Mouse (Mus musculus) hindbrain, embryonic 13.5 days (tissue): ENCODE data around the gene Uqcr10. TPM values are rescaled to one million over a fixed set of nuclear protein-coding genes. Genes with fewer than 3 reads are reported as not detected.

Experiments
- ATAC-seq: fragments of 200-750 bp; cut with Nextera tagmentation; 2 replicates; pipeline ENCODE4 v1.8.0; 2017; ENCODE audit warnings: moderate TSS enrichment; ENCODE audit not compliant: low FRiP score
- H3K27ac ChIP-seq: fragments of 300-500 bp; sonication (generic); 2 replicates; pipeline ENCODE4 v1.5.1; 2015; ENCODE audit warnings: inconsistent platforms, mild to moderate bottlenecking, moderate library complexity
- H3K27me3 ChIP-seq: fragments of 300-500 bp; sonication (generic); 2 replicates; pipeline ENCODE4 v1.6.1; 2015; ENCODE audit warnings: mild to moderate bottlenecking, inconsistent platforms
- H3K36me3 ChIP-seq: fragments of 300-500 bp; sonication (generic); 2 replicates; pipeline ENCODE4 v1.6.1; 2015; ENCODE audit warnings: mild to moderate bottlenecking, inconsistent platforms
- H3K4me1 ChIP-seq: fragments of 300-500 bp; sonication (generic); replicated peaks from 2 replicates; pipeline ENCODE4 v1.6.1; 2015; ENCODE audit warnings: inconsistent platforms
- H3K4me2 ChIP-seq: fragments of 300-500 bp; sonication (generic); 2 replicates; pipeline ENCODE4 v1.6.1; 2015; ENCODE audit warnings: inconsistent platforms, mild to moderate bottlenecking, moderate library complexity
- H3K4me3 ChIP-seq: fragments of 300-500 bp; sonication (generic); 2 replicates; pipeline ENCODE4 v1.5.1; 2015; ENCODE audit warnings: mild to moderate bottlenecking, inconsistent platforms
- H3K9ac ChIP-seq: fragments of 300-500 bp; sonication (generic); 2 replicates; pipeline ENCODE4 v1.6.1; 2015; ENCODE audit warnings: mild to moderate bottlenecking, inconsistent platforms
- H3K9me3 ChIP-seq: fragments of 300-500 bp; sonication (generic); 2 replicates; pipeline ENCODE4 v1.6.1; 2016; ENCODE audit warnings: inconsistent platforms
- WGBS: fragments of 180-500 bp; shearing (Covaris S2); methylation state at CpG from one replicate; pipeline ENCODE4 v1.1.7; 2015; 5-methylcytosine and 5-hydroxymethylcytosine counted together
- polyA plus RNA-seq: library from polyadenylated mRNA; unstranded; fragments of >200 nt; fragmentation: Nextera tagmentation; extraction: Ambion mirVana; gene quantifications from 2 replicates; pipeline ENCODE4 v1.2.1, GENCODE M21; 2015

The Uqcr10 gene
- polyA plus RNA-seq, 1 experiment from 2014 or later = 541 TPM

DNA sequence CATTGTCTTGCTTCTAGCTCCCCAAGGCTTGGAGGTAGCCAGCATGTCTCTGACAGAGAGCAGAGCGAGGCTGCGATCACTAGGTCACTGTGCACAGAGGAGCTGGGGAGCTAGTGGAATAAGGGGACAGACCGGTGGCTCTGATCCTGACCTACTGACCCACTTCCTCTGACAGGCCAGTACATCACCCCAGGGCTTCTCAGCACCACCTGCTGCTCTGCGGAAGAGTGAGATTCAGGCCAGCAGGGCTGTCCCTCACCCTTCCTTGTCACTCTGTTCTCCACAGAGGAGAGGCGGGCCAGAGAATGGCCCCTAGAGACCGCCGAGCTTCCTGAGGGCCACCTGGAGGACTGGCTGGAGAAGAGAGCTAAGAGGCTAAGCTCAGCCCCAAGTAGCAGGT is 27.6 kb upstream of the Uqcr10 start:
- Histone ChIP-seq H3K27ac (no peak overlapping the region), H3K27me3 (0 out of 2 replicates have a peak, but pooled peaks cover 7% of the 10 kb centered on the region), H3K4me3 (no peak overlapping the region), H3K36me3 (peaks cover 8% of the 10 kb centered on the region), H3K9ac (no peak overlapping the region; the same call in 1 of the 2 replicates), H3K4me1 (peaks cover 42% of the 10 kb centered on the region), H3K4me2 (no peak overlapping the region), H3K9me3 (no peaks in the 10 kb centered on the region)
- 77% methylated on average over 7 of the region's 7 CpGs for WGBS
- no peak for ATAC-seq

DNA sequence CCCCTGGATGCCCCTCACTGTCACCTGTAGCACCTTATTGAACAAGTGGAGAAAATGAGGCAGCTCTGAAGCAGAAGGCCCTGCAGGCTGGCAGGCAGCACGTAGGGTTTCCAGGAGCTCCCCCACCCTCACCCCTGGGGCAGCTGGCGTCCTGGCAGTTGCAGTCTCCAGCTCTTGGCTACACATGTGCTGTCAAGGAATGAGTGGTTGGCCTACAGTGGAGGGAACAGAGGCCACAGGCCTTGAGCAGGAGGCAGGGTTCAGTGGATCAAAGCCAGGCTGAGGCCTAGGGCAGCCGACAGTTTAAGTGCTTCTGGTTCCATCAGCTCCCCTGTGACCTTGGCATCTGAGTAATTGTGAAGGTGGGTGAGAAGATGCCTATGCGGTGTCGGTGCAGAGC is 26.8 kb upstream of the Uqcr10 start:
- H3K27ac ChIP-seq = no peak overlapping the region
- 0 out of 2 replicates have a peak, but pooled peaks cover 7% of the 10 kb centered on the region for H3K27me3 ChIP-seq
- no peaks in the 10 kb centered on the region for H3K9me3 ChIP-seq
- no peak overlapping the region for H3K9ac ChIP-seq
- peaks cover 36% of the 10 kb centered on the region for H3K4me1 ChIP-seq
- 77% methylated on average over 5 of the region's 5 CpGs for WGBS
- ATAC-seq = no peak
- H3K36me3 ChIP-seq = peaks cover 16% of the 10 kb centered on the region
- H3K4me2 ChIP-seq = no peak overlapping the region
- no peak overlapping the region for H3K4me3 ChIP-seq

DNA sequence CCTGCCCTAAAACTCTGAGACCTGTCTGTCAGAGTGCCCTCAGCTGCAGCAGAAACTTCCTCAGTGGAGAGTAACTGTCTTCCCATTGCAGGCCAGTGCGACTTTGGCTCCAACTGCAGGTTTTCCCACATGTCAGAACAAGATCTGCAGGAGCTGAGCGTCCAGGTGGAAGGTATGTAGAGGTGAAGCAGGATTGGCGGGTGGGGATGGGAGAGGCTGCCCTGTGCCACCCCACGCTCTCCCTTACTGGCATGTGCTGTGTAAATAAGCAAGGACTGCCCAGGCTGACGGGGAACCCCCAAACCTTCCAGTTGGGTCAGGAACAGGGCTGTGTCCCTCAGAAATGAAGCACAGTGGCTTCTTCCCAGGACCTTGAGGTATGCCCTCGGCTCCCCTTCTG is 26.0 kb upstream of the Uqcr10 start:
- Histone ChIP-seq H3K27ac (0 out of 2 replicates have a peak overlapping the region, but pooled peaks have one; percentile 12), H3K9ac (no peak overlapping the region), H3K9me3 (no peaks in the 10 kb centered on the region), H3K4me3 (no peak overlapping the region), H3K4me1 (peaks cover 28% of the 10 kb centered on the region), H3K36me3 (peaks cover 25% of the 10 kb centered on the region), H3K27me3 (0 out of 2 replicates have a peak, but pooled peaks cover 7% of the 10 kb centered on the region), H3K4me2 (no peak overlapping the region)
- WGBS = 82% methylated on average over 6 of the region's 6 CpGs
- ATAC-seq = no peak

DNA sequence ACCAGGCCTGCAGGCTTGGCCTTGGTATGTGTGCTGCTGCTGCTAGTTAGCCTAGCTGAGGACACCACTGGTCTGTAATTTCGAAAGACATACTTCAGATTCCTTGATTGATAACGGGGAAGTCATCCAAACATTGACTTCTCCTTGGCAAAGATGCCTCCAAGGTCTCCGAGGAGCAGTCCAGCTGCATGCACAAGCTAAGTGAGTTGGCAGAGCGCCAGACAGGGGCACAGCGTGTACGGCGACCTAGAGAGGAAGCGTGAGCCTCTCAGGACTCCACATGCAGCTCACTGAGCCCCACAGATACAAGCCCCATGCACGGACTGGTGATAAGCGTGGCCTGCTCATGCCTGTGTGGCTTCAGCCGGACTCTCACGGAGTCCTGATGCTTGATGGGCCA is 25.5 kb upstream of the Uqcr10 start:
- no peak overlapping the region for H3K4me3 ChIP-seq
- no peak for ATAC-seq
- H3K9ac ChIP-seq = no peak overlapping the region
- H3K4me1 ChIP-seq = peaks cover 23% of the 10 kb centered on the region
- H3K4me2 ChIP-seq = no peak overlapping the region
- H3K36me3 ChIP-seq = peaks cover 30% of the 10 kb centered on the region
- H3K27ac ChIP-seq = peak overlapping the region; percentile 12; the same call in 1 of the 2 replicates
- WGBS = 46% methylated on average over 12 of the region's 12 CpGs
- 0 out of 2 replicates have a peak, but pooled peaks cover 2% of the 10 kb centered on the region for H3K27me3 ChIP-seq
- H3K9me3 ChIP-seq = no peaks in the 10 kb centered on the region

DNA sequence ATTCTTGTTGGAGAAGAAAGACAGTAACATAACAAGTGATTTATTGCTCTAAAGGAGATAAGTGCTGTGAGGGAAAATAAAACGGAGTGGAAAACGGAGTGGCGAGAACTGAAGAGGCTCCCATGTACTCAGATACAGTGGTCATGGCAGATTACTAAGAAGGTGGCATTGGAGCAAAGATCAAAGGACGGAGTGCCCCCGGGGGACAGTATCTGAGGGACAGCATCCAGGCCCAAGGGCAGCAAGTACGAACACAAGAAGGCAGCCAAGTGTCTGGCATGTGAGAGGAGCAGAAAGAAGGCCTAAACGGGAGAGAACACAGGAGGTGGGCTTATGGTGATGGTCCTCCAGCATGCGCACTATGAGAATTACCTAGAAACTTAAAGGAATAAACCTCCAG is 17.6 kb upstream of the Uqcr10 start:
- H3K27me3 ChIP-seq = no peaks in the 10 kb centered on the region
- no peak for ATAC-seq
- H3K36me3 ChIP-seq = peaks cover 44% of the 10 kb centered on the region
- no peak overlapping the region for H3K27ac ChIP-seq
- no peaks in the 10 kb centered on the region for H3K9me3 ChIP-seq
- 82% methylated on average over 8 of the region's 8 CpGs for WGBS
- H3K4me2 ChIP-seq = no peak overlapping the region
- no peak overlapping the region for H3K9ac ChIP-seq
- peaks cover 19% of the 10 kb centered on the region for H3K4me1 ChIP-seq
- H3K4me3 ChIP-seq = no peak overlapping the region

DNA sequence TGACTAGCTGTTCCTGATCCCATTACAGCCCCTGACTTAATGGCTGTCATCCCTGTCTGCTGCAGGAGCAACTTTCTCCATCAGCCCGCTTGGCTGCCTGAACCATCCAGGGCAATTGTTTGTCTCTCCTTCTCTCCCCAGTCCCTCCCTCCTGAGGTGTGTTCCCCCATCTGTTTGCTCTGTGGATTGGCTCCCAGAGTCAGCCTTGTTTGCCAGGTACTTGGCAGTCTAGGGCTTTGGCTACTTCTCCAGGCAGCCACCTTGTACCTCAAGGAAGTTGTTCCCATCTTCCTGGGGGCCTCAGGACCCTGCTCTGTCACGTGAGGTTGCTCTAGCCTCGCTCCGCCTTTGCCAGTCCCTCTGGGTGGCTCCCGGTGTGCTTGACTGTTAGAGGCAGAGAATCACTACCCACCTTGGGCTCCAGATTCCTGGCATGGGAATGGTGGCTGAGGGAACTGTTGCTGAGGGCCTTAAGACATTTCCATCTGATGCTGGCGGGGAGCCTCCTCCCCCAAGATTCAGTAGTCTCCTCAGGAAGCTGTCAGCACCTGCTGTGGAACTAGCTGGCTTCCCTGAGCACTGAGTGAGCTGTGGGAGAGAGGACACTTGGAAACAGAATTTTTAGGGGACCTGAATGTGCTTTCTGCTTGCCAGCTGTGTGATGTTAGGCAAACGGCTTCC is 16.9 kb upstream of the Uqcr10 start:
- H3K27ac ChIP-seq = peak overlapping the region; percentile 14; the same call in 1 of the 2 replicates

DNA sequence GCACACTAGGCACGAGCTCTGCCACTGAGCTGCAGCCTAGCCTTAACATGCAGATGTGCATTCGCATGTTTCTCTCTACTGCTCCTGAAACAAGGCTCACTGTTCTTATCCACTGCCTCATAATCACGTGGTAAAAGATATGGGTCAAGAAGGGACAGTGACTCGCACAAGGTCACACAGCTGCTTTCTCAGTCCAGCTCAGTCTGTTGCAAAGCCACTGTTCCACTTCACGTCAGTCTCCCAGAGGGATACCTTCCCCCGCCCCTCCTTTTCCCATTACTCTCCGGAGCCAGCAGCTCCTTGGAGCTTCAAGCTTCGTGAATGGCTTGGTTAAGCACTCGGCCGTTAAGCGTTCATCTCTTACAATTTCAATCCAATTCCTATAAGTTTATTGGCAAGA is 16.3 kb upstream of the Uqcr10 start:
- 56% methylated on average over 11 of the region's 11 CpGs for WGBS
- Histone ChIP-seq H3K27me3 (no peaks in the 10 kb centered on the region), H3K4me3 (no peak overlapping the region), H3K4me1 (peaks cover 19% of the 10 kb centered on the region), H3K9ac (0 out of 2 replicates have a peak overlapping the region, but pooled peaks have one; percentile 0), H3K36me3 (peaks cover 31% of the 10 kb centered on the region), H3K27ac (0 out of 2 replicates have a peak overlapping the region, but pooled peaks have one; percentile 14), H3K9me3 (no peaks in the 10 kb centered on the region), H3K4me2 (no peak overlapping the region)
- ATAC-seq = no peak

More for the DNA sequence above, 16.9 kb upstream of the Uqcr10 start:
- Histone ChIP-seq H3K27me3 (no peaks in the 10 kb centered on the region), H3K4me2 (no peak overlapping the region), H3K4me3 (no peak overlapping the region), H3K9ac (0 out of 2 replicates have a peak overlapping the region, but pooled peaks have one; percentile 0), H3K9me3 (no peaks in the 10 kb centered on the region), H3K4me1 (peaks cover 19% of the 10 kb centered on the region), H3K36me3 (peaks cover 37% of the 10 kb centered on the region)
- ATAC-seq = no peak
- WGBS = 50% methylated on average over 7 of the region's 7 CpGs

DNA sequence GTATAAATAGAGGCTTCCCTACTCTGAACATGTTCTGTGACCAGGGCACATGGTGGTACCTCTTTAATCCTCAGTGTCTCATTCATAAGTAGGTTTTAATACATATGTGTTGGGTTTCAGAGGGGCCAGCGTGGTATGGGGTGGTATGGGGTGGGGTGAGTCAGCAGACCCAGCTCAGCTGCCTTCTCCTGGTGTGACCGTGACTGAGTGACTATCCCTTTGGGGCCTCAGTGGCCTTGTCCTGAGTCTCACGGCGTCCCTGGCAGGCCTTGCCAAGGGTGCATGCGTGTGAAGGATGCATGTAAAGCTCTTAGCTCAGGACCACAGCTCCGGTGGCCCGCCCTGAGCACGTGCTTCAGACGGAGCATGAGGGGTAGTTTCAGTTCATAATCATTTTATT is 15.8 kb upstream of the Uqcr10 start:
- Histone ChIP-seq H3K4me2 (no peak overlapping the region), H3K4me1 (peaks cover 19% of the 10 kb centered on the region), H3K9ac (no peak overlapping the region), H3K4me3 (no peak overlapping the region), H3K27me3 (no peaks in the 10 kb centered on the region), H3K27ac (no peak overlapping the region), H3K36me3 (peaks cover 26% of the 10 kb centered on the region), H3K9me3 (no peaks in the 10 kb centered on the region)
- ATAC-seq = no peak
- WGBS = 87% methylated on average over 9 of the region's 9 CpGs

DNA sequence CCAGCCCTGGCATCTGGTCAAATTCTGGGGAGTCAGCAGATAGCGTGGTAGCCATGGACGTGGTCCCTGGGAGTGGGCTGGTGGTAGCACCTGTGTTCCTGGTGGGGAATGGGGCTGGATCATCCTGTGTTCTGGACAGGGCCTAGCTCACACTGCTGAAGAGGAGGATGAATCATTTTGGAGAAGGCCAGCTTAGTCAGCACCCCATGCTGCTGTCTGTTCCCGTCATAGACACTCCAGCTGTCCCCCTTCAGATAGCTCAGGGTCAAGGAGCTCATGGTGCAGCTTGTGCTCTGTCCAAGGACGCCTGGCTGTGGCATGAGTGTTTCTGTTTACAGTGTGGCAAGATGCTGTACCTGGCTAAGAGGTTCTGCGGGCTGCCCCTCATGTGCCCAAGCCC is 14.4 kb upstream of the Uqcr10 start:
- 88% methylated on average over 5 of the region's 5 CpGs for WGBS
- no peaks in the 10 kb centered on the region for H3K9me3 ChIP-seq
- H3K27ac ChIP-seq = no peak overlapping the region
- no peak overlapping the region for H3K9ac ChIP-seq
- H3K4me3 ChIP-seq = no peak overlapping the region
- H3K36me3 ChIP-seq = peaks cover 12% of the 10 kb centered on the region
- peaks cover 19% of the 10 kb centered on the region for H3K4me1 ChIP-seq
- no peaks in the 10 kb centered on the region for H3K27me3 ChIP-seq
- H3K4me2 ChIP-seq = no peak overlapping the region
- no peak for ATAC-seq

DNA sequence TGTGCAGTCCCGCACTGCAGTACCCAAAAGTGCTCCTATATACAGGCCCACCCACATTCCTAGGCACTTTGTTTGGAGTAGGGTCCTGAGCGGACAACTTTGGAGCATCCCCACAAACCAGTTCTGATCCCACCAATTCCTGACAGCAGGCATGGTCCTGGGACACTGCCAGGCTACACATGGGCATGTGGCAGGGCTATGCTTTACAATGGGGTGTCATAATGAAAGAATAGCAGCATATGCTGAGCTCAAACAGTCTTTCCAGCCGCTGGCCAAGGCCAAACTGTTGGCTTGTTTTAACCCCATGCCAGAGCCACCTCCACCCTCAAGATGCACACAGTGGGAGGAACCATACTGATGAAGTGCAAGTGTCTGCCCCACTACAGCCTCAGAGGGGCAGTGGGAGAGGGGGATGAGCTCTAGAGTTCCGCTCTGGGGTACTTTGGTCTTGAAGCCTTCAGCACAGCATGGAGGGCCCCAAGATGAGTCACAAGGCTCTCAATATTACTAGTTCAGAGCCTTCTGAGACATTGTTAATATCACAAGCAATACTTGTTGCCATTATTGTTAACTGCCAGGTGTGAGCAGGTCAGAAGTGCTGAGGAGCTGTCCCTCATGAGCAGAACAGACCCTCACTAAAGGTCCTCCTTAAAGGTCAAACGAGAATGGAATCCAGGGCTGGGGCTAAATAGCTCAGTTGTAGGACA is 12.5 kb upstream of the Uqcr10 start:
- no peak overlapping the region for H3K9ac ChIP-seq
- no peak overlapping the region for H3K27ac ChIP-seq
- H3K4me3 ChIP-seq = no peak overlapping the region
- WGBS = 88% methylated on average over 5 of the region's 5 CpGs
- H3K36me3 ChIP-seq = no peaks in the 10 kb centered on the region
- no peak for ATAC-seq
- H3K4me2 ChIP-seq = no peak overlapping the region
- H3K27me3 ChIP-seq = no peaks in the 10 kb centered on the region
- no peaks in the 10 kb centered on the region for H3K9me3 ChIP-seq
- H3K4me1 ChIP-seq = peaks cover 18% of the 10 kb centered on the region

DNA sequence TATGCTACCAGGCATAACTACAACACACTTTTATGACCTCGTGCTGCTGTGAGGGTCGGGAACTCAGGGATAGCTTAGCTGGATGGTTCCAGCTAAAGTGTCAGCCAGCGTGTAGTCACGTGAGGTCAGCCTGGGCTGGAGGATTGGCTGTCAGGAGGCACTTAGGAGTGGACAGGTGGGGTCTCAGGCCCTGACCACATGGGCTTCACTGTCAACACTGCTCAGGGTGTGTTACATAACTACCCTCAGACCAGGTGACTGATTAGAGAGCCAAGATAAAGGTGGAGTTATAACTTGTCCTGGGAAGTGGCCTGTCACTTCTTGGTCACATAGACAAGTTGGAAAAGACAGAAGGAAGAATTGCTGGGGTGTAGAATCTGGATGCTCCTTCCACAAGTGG is 11.5 kb upstream of the Uqcr10 start:
- ATAC-seq = no peak
- Histone ChIP-seq H3K4me3 (no peak overlapping the region), H3K27me3 (no peaks in the 10 kb centered on the region), H3K27ac (no peak overlapping the region), H3K9me3 (no peaks in the 10 kb centered on the region), H3K4me2 (no peak overlapping the region), H3K36me3 (no peaks in the 10 kb centered on the region), H3K4me1 (peaks cover 7% of the 10 kb centered on the region), H3K9ac (no peak overlapping the region)
- 93% methylated on average over 4 of the region's 4 CpGs for WGBS

DNA sequence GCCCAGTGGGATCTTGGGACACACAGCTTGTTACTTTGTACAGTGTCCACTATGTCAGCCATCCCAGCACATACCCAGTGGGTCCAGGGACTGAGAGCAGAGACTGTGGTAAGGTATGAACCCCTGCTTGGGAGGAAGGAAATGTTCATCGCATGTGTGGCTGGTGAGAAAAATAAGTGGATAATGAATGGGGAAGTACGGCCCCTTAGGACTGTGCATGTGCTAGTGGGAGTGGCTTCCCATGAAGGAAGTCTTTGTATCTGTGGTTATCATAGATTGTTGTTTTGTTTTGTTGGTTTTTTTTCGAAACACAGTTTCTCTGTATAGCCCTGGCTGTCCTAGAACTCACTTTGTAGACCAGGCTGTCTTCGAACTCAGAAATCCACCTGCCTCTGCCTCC is 10.6 kb upstream of the Uqcr10 start:
- WGBS = 90% methylated on average over 4 of the region's 4 CpGs
- 0 out of 2 replicates have a peak, but pooled peaks cover 3% of the 10 kb centered on the region for H3K4me1 ChIP-seq
- no peak for ATAC-seq

More for the DNA sequence above, 10.6 kb upstream of the Uqcr10 start:
- no peak overlapping the region for H3K4me3 ChIP-seq
- no peak overlapping the region for H3K27ac ChIP-seq
- H3K36me3 ChIP-seq = no peaks in the 10 kb centered on the region
- no peak overlapping the region for H3K4me2 ChIP-seq
- no peaks in the 10 kb centered on the region for H3K9me3 ChIP-seq
- H3K27me3 ChIP-seq = no peaks in the 10 kb centered on the region
- no peak overlapping the region for H3K9ac ChIP-seq
